Mouse (Mus musculus) spleen, postnatal 4 days (tissue): Measurements from ENCODE around the gene Lyrm2.

ENCODE experiments used
- DNase-seq, 2 experiments: peaks; one replicate each; pipeline ENCODE4 v3.0.0; 2022; ENCODE audit warnings: low spot score in 2 of 2

Gene Lyrm2

GRCm38 (mm10) chr4:32799966-32800576, at the start of gene Lyrm2:
Lyrm2 (plus strand) TSS chr4:32800253.
- peak; percentile 73 to 90 for DNase-seq

- no peak for DNase-seq
Measured at GRCm38 (mm10) chr4:32750711-32751110, 49.3 kb upstream of the Lyrm2 start.

GRCm38 (mm10) chr4:32757430-32757829, 42.6 kb upstream of the Lyrm2 start:
- DNase-seq = no peak

GRCm38 (mm10) chr4:32767471-32767870, 32.6 kb upstream of the Lyrm2 start:
- DNase-seq = no peak

GRCm38 (mm10) chr4:32768046-32768445, 32.0 kb upstream of the Lyrm2 start:
- peak in 1 of 2 experiments; percentile 47 for DNase-seq

GRCm38 (mm10) chr4:32770284-32770810, 29.7 kb upstream of the Lyrm2 start:
- no peak for DNase-seq

GRCm38 (mm10) chr4:32779996-32780395, 20.1 kb upstream of the Lyrm2 start:
- no peak for DNase-seq

GRCm38 (mm10) chr4:32787110-32787509, 12.9 kb upstream of the Lyrm2 start:
- no peak for DNase-seq

- no peak for DNase-seq
Measured at GRCm38 (mm10) chr4:32789020-32789419, 11.0 kb upstream of the Lyrm2 start.

- no peak for DNase-seq
Measured at GRCm38 (mm10) chr4:32798976-32799375, 1.1 kb upstream of the Lyrm2 start.

GRCm38 (mm10) chr4:32800577-32801170, 621 bp downstream of the Lyrm2 start:
- no peak for DNase-seq

- no peak for DNase-seq
Measured at GRCm38 (mm10) chr4:32817478-32817877, 17.4 kb downstream of the Lyrm2 start.

GRCm38 (mm10) chr4:32820676-32821075, 20.6 kb downstream of the Lyrm2 start:
- no peak for DNase-seq

- DNase-seq = no peak
Measured at GRCm38 (mm10) chr4:32824254-32824653, 24.2 kb downstream of the Lyrm2 start.

- no peak for DNase-seq
Measured at GRCm38 (mm10) chr4:32826925-32827324, 26.9 kb downstream of the Lyrm2 start.

GRCm38 (mm10) chr4:32828385-32829077, 28.5 kb downstream of the Lyrm2 start:
- DNase-seq = no peak

- no peak for DNase-seq
Measured at GRCm38 (mm10) chr4:32829316-32829715, 29.3 kb downstream of the Lyrm2 start.

GRCm38 (mm10) chr4:32833494-32834282, 33.6 kb downstream of the Lyrm2 start:
- DNase-seq = no peak

- DNase-seq = no peak
Measured at GRCm38 (mm10) chr4:32834541-32834940, 34.5 kb downstream of the Lyrm2 start.

GRCm38 (mm10) chr4:32836071-32836470, 36.0 kb downstream of the Lyrm2 start:
- DNase-seq = no peak

GRCm38 (mm10) chr4:32838401-32838800, 38.3 kb downstream of the Lyrm2 start:
- DNase-seq = no peak
